Mouse (Mus musculus) hindbrain, embryonic 13.5 days (tissue): ENCODE data around the gene Gse1. TPM values are rescaled to one million over a fixed set of nuclear protein-coding genes. Genes with fewer than 3 reads are reported as not detected.
A peak's percentile ranks its signal among the peaks of the same experiment; 100 is the strongest.

Source experiments
- ATAC-seq: fragments of 200-750 bp; cut with Nextera tagmentation; 2 replicates; pipeline ENCODE4 v1.8.0; 2017; ENCODE audit warnings: moderate TSS enrichment; ENCODE audit not compliant: low FRiP score
- H3K27ac ChIP-seq: fragments of 300-500 bp; sonication (generic); 2 replicates; pipeline ENCODE4 v1.5.1; 2015; ENCODE audit warnings: inconsistent platforms, mild to moderate bottlenecking, moderate library complexity
- H3K27me3 ChIP-seq: fragments of 300-500 bp; sonication (generic); 2 replicates; pipeline ENCODE4 v1.6.1; 2015; ENCODE audit warnings: mild to moderate bottlenecking, inconsistent platforms
- H3K36me3 ChIP-seq: fragments of 300-500 bp; sonication (generic); 2 replicates; pipeline ENCODE4 v1.6.1; 2015; ENCODE audit warnings: mild to moderate bottlenecking, inconsistent platforms
- H3K4me1 ChIP-seq: fragments of 300-500 bp; sonication (generic); replicated peaks from 2 replicates; pipeline ENCODE4 v1.6.1; 2015; ENCODE audit warnings: inconsistent platforms
- H3K4me2 ChIP-seq: fragments of 300-500 bp; sonication (generic); 2 replicates; pipeline ENCODE4 v1.6.1; 2015; ENCODE audit warnings: inconsistent platforms, mild to moderate bottlenecking, moderate library complexity
- H3K4me3 ChIP-seq: fragments of 300-500 bp; sonication (generic); 2 replicates; pipeline ENCODE4 v1.5.1; 2015; ENCODE audit warnings: mild to moderate bottlenecking, inconsistent platforms
- H3K9ac ChIP-seq: fragments of 300-500 bp; sonication (generic); 2 replicates; pipeline ENCODE4 v1.6.1; 2015; ENCODE audit warnings: mild to moderate bottlenecking, inconsistent platforms
- H3K9me3 ChIP-seq: fragments of 300-500 bp; sonication (generic); 2 replicates; pipeline ENCODE4 v1.6.1; 2016; ENCODE audit warnings: inconsistent platforms
- WGBS: fragments of 180-500 bp; shearing (Covaris S2); methylation state at CpG from one replicate; pipeline ENCODE4 v1.1.7; 2015; 5-methylcytosine and 5-hydroxymethylcytosine counted together
- polyA plus RNA-seq: library from polyadenylated mRNA; unstranded; fragments of >200 nt; fragmentation: Nextera tagmentation; extraction: Ambion mirVana; gene quantifications from 2 replicates; pipeline ENCODE4 v1.2.1, GENCODE M21; 2015

Gse1 gene
- polyA plus RNA-seq, 1 experiment from 2014 or later: 22.1 TPM

- WGBS: under 1% methylated on average over 22 of the region's 25 CpGs
- ATAC-seq: no peak
- Histone ChIP-seq H3K36me3 (no peaks in the 10 kb centered on the region), H3K4me3 (peak overlapping the region; percentile 91), H3K4me2 (peak overlapping the region; percentile 94), H3K27ac (peak overlapping the region; percentile 100), H3K4me1 (peaks cover 83% of the 10 kb centered on the region), H3K9ac (peak overlapping the region; percentile 98), H3K9me3 (no peaks in the 10 kb centered on the region), H3K27me3 (no peaks in the 10 kb centered on the region)
These were observed 260.4 kb downstream of the Gse1 start for GRCm38 (mm10) chr8:120488636-120489131.

GRCm38 (mm10) chr8:120489142-120489754 is 261.0 kb downstream of the Gse1 start:
- peak overlapping the region; percentile 91 for H3K4me3 ChIP-seq
- H3K9me3 ChIP-seq: no peaks in the 10 kb centered on the region
- H3K4me1 ChIP-seq: peaks cover 83% of the 10 kb centered on the region
- H3K27ac ChIP-seq: peak overlapping the region; percentile 100
- under 1% methylated on average over 73 of the region's 73 CpGs for WGBS
- ATAC-seq: no peak
- peak overlapping the region; percentile 94 for H3K4me2 ChIP-seq
- no peaks in the 10 kb centered on the region for H3K27me3 ChIP-seq
- H3K36me3 ChIP-seq: no peaks in the 10 kb centered on the region
- peak overlapping the region; percentile 98 for H3K9ac ChIP-seq

GRCm38 (mm10) chr8:120489771-120490281 is 261.6 kb downstream of the Gse1 start:
- peak overlapping the region; percentile 98 for H3K9ac ChIP-seq
- peak overlapping the region; percentile 91 for H3K4me3 ChIP-seq
- no peaks in the 10 kb centered on the region for H3K27me3 ChIP-seq
- ATAC-seq: no peak
- peak overlapping the region; percentile 94 for H3K4me2 ChIP-seq
- no peaks in the 10 kb centered on the region for H3K36me3 ChIP-seq
- 3% methylated on average over 15 of the region's 15 CpGs for WGBS
- H3K27ac ChIP-seq: peak overlapping the region; percentile 100
- H3K4me1 ChIP-seq: peaks cover 83% of the 10 kb centered on the region
- H3K9me3 ChIP-seq: no peaks in the 10 kb centered on the region

- no peaks in the 10 kb centered on the region for H3K9me3 ChIP-seq
- H3K9ac ChIP-seq: peak overlapping the region; percentile 98
- H3K4me2 ChIP-seq: peak overlapping the region; percentile 94
- no peaks in the 10 kb centered on the region for H3K36me3 ChIP-seq
- H3K4me3 ChIP-seq: peak overlapping the region; percentile 91
- no peak for ATAC-seq
- H3K27me3 ChIP-seq: no peaks in the 10 kb centered on the region
- WGBS: 16% methylated on average over 12 of the region's 12 CpGs
- peak overlapping the region; percentile 100 for H3K27ac ChIP-seq
- H3K4me1 ChIP-seq: peaks cover 83% of the 10 kb centered on the region
These were observed 262.3 kb downstream of the Gse1 start for GRCm38 (mm10) chr8:120490354-120491141.

GRCm38 (mm10) chr8:120491166-120491793 is 263.0 kb downstream of the Gse1 start:
- Histone ChIP-seq H3K36me3 (no peaks in the 10 kb centered on the region), H3K4me2 (peak overlapping the region; percentile 94), H3K9ac (peak overlapping the region; percentile 98), H3K27ac (no peak overlapping the region), H3K4me1 (peaks cover 82% of the 10 kb centered on the region), H3K4me3 (peak overlapping the region; percentile 91), H3K9me3 (no peaks in the 10 kb centered on the region), H3K27me3 (no peaks in the 10 kb centered on the region)
- no peak for ATAC-seq
- 67% methylated on average over 5 of the region's 5 CpGs for WGBS

GRCm38 (mm10) chr8:120492193-120492880 is 264.1 kb downstream of the Gse1 start:
- Histone ChIP-seq H3K4me1 (peaks cover 82% of the 10 kb centered on the region), H3K4me3 (peak overlapping the region; percentile 91), H3K9me3 (no peaks in the 10 kb centered on the region), H3K36me3 (no peaks in the 10 kb centered on the region), H3K27me3 (no peaks in the 10 kb centered on the region), H3K4me2 (peak overlapping the region; percentile 94), H3K27ac (peak overlapping the region; percentile 72; the same call in 1 of the 2 replicates), H3K9ac (peak overlapping the region; percentile 98)
- ATAC-seq: no peak
- 20% methylated on average over 14 of the region's 14 CpGs for WGBS

GRCm38 (mm10) chr8:120492881-120493220 is 264.6 kb downstream of the Gse1 start:
- H3K9ac ChIP-seq: peak overlapping the region; percentile 98
- 52% methylated on average over 4 of the region's 4 CpGs for WGBS
- H3K4me2 ChIP-seq: peak overlapping the region; percentile 94
- no peaks in the 10 kb centered on the region for H3K27me3 ChIP-seq
- H3K4me1 ChIP-seq: peaks cover 84% of the 10 kb centered on the region
- ATAC-seq: no peak
- peak overlapping the region; percentile 91 for H3K4me3 ChIP-seq
- no peaks in the 10 kb centered on the region for H3K36me3 ChIP-seq
- no peaks in the 10 kb centered on the region for H3K9me3 ChIP-seq
- peak overlapping the region; percentile 72 for H3K27ac ChIP-seq

- no peaks in the 10 kb centered on the region for H3K9me3 ChIP-seq
- H3K4me1 ChIP-seq: peaks cover 93% of the 10 kb centered on the region
- H3K27ac ChIP-seq: peak overlapping the region; percentile 72
- peak overlapping the region; percentile 94 for H3K4me2 ChIP-seq
- 53% methylated on average over 16 of the region's 16 CpGs for WGBS
- no peaks in the 10 kb centered on the region for H3K36me3 ChIP-seq
- no peaks in the 10 kb centered on the region for H3K27me3 ChIP-seq
- peak overlapping the region; percentile 91 for H3K4me3 ChIP-seq
- peak overlapping the region; percentile 98 for H3K9ac ChIP-seq
- no peak for ATAC-seq
These were observed 265.5 kb downstream of the Gse1 start for GRCm38 (mm10) chr8:120493508-120494464.

GRCm38 (mm10) chr8:120494903-120495302 is 266.6 kb downstream of the Gse1 start:
- Histone ChIP-seq H3K4me3 (peak overlapping the region; percentile 23), H3K4me2 (peak overlapping the region; percentile 94), H3K27me3 (no peaks in the 10 kb centered on the region), H3K9me3 (no peaks in the 10 kb centered on the region), H3K9ac (peak overlapping the region; percentile 98), H3K36me3 (no peaks in the 10 kb centered on the region), H3K27ac (peak overlapping the region; percentile 72), H3K4me1 (peaks cover 98% of the 10 kb centered on the region)
- no peak for ATAC-seq
- 31% methylated on average over 15 of the region's 15 CpGs for WGBS

GRCm38 (mm10) chr8:120495461-120495860 is 267.2 kb downstream of the Gse1 start:
- no peaks in the 10 kb centered on the region for H3K27me3 ChIP-seq
- H3K36me3 ChIP-seq: no peaks in the 10 kb centered on the region
- no peak for ATAC-seq
- peak overlapping the region; percentile 94 for H3K4me2 ChIP-seq
- peaks cover 98% of the 10 kb centered on the region for H3K4me1 ChIP-seq
- H3K9me3 ChIP-seq: no peaks in the 10 kb centered on the region
- H3K27ac ChIP-seq: peak overlapping the region; percentile 72; the same call in 1 of the 2 replicates
- 0 out of 2 replicates have a peak overlapping the region, but pooled peaks have one; percentile 98 for H3K9ac ChIP-seq
- WGBS: 52% methylated on average over 5 of the region's 5 CpGs
- 0 out of 2 replicates have a peak overlapping the region, but pooled peaks have one; percentile 23 for H3K4me3 ChIP-seq

GRCm38 (mm10) chr8:120496478-120496877 is 268.2 kb downstream of the Gse1 start:
- H3K4me2 ChIP-seq: no peak overlapping the region; the same call in 1 of the 2 replicates
- no peaks in the 10 kb centered on the region for H3K36me3 ChIP-seq
- no peak overlapping the region for H3K9ac ChIP-seq
- ATAC-seq: no peak
- no peaks in the 10 kb centered on the region for H3K27me3 ChIP-seq
- no peak overlapping the region for H3K4me3 ChIP-seq
- peaks cover 98% of the 10 kb centered on the region for H3K4me1 ChIP-seq
- peak overlapping the region; percentile 80; the same call in 1 of the 2 replicates for H3K27ac ChIP-seq
- 96% methylated on average over 15 of the region's 15 CpGs for WGBS
- H3K9me3 ChIP-seq: no peaks in the 10 kb centered on the region
